Mouse (Mus musculus) kidney, postnatal 10 days (tissue): ENCODE results near the gene Ifitm2.

Experiments used
- DNase-seq: peaks from one replicate; pipeline ENCODE4 v3.0.0; 2021; ENCODE audit warnings: mixed read lengths

Ifitm2 gene

GRCm38 (mm10) chr7:140942341-140942740 lies 13.4 kb downstream of the Ifitm2 start:
- peak; percentile 40 for DNase-seq

DNA sequence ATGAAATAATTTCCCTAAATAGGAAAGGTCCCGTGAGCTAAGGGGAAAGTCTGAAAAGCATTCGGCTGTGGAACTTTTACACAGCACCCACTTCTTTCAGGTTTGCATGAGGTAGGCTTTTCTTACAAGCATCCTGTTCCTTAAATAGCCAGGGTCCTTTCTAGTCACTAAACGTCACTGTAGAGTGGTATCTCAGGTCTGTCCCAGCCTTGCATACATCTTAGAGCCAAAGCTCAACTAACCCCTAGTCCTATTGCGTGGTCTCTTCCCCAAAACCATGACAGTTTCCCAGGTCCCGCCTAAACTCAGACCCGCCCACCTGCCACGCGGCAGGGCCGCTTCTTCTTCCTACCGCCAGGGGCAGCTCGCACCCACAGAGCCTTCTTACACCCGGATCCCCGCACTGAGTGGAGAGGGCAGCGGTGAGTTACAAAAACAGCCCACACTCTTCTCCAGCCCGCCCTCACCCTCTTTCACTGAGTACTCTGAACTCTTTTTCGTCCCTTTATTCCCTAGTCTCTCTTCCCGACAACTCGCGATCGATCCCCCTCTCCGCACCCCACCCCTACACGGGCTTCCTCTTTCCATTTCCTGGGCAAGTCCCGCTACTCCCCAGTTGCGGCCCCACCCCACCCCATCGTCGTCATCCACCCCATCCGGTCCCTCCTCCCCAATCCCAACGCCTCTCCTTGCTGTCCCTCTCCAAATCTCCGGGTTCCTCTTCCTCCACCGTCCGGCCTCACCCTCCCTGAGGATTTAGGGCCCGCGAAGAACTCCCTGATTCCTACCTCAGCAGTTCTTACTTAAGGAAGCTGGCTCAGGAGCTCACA lies 14.3 kb downstream of the Ifitm2 start, which contains the start of gene Pgghg:
Pgghg (plus strand) TSS at position 170 of the 830 bp plus-strand sequence.
- peak; percentile 93 for DNase-seq

GRCm38 (mm10) chr7:140939669-140940171 lies 16.1 kb downstream of the Ifitm2 start:
- DNase-seq: peak; percentile 58

DNA sequence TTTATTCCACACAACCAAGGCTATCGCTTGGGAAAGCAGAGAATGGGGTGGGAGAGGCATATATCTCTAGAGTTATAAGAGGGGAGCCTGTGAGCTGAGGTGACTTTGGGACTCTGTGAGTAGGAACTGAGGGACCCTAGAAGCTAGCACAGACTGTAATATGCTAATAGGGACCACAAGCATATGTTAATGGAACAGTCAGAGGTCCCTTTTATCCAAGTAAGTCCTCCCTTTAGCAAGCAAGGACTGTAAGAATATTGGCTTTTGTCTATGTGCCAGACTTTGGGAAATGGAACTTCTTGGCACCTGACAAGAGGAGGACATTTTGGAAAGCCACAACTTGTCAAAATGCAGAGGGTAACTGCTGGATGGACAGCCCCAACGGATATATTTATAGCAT lies 16.9 kb downstream of the Ifitm2 start:
- DNase-seq: no peak

DNA sequence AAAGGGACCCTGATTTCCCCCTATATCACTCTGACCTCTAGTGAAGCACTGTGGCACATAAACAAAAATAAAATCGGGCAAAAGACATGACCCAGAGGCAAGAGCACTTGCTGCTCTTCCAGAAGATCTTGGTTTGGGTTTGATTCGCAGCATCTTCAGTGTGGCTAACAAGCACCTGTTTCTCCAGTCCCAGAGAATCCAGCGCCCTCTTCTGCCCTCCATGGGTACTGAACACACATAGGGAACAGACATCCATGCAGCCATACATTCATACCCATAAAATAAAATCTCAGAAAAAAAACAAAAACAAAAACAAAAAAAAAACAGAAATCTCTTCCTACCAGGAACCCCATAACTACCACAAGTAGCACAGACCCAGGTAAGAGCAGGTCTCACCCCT lies 17.4 kb downstream of the Ifitm2 start:
- peak; percentile 23 for DNase-seq

GRCm38 (mm10) chr7:140927181-140927580 lies 28.6 kb downstream of the Ifitm2 start:
- no peak for DNase-seq

GRCm38 (mm10) chr7:140923070-140923775 lies 32.6 kb downstream of the Ifitm2 start:
- no peak for DNase-seq

- peak; percentile 87 for DNase-seq
Measured at GRCm38 (mm10) chr7:140922398-140923069, 33.3 kb downstream of the Ifitm2 start.

- no peak for DNase-seq
Measured at GRCm38 (mm10) chr7:140921225-140921975, 34.4 kb downstream of the Ifitm2 start.

- DNase-seq: no peak
Measured at GRCm38 (mm10) chr7:140920418-140921029, 35.3 kb downstream of the Ifitm2 start, which contains the start of gene Nlrp6. TSS of gene Nlrp6 (plus strand) at chr7:140920902.

DNA sequence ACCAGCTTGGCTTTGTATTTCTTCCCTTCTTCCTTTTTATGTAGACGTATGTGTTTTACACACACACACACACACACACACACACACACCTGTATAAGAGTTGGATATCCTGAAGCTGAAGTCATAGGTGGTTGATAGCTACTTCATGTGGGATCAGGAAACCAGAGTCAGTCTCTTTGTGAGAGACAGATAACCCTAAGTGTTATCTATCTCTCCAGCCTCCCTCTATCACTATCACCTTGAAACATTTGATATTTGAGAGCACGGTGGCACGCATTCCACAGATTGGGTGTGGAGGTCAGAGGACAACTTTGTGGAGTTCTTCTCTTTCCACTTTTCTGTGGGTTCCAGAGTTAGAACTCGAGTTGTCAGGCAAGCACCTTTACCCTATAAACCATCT lies 35.9 kb downstream of the Ifitm2 start:
- DNase-seq: no peak

DNA sequence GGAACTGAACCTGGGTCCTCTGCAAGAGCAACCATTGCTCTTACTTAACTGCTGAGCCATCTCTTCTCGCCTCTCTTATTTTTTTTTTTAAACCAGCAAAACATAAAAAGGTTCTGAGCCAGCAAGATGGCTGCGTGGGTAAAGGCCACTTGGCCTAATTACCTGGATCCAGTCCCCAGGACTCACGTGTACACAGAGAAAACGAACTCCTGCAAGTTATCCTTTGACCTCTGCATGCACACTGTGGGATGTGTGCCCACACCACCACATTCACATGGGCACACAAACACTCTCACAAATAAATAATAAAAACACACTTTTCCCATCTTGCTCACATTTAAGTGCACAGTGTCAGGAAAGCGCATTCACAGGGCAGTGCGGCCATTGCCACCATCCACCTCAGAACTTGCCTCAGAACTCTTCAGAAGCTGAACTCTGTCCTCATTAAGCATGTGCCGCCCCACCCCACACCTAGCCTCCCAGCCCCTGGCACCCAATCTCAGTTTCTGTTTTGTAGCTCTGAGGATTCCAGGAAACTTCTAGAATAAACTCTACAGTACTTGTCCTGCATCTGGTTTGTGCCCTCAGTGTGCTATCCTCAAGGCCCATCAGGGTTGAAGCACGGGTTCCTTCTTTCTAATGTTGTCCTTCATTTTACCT lies 41.6 kb downstream of the Ifitm2 start:
- DNase-seq: no peak

- no peak for DNase-seq
Measured at GRCm38 (mm10) chr7:140912846-140913482, 42.8 kb downstream of the Ifitm2 start.

- no peak for DNase-seq
Measured at GRCm38 (mm10) chr7:140912293-140912692, 43.5 kb downstream of the Ifitm2 start.

DNA sequence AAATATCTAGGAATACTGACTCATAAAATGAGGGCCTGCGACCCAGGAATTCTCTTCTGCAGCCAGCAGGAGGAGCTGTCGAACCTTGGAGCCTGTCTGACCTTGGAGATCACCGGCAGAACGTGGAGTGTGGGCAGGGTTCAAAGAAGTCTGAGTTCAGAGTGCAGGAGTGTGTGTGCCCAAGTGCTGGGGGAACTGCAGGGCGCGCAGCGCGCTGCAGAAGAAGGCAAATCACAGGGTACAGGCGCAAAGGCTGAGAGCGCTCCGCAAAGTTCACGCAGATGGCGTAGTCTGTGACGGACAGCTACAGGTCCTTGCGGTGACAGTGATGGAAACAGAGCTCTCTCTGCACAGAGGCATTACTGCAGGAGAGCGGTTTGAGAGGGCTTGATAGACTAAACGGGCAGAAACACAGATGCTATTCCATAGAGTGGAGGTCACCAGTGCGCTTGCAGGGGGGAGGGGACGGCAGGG lies 47.1 kb downstream of the Ifitm2 start:
- DNase-seq: peak; percentile 91

DNA sequence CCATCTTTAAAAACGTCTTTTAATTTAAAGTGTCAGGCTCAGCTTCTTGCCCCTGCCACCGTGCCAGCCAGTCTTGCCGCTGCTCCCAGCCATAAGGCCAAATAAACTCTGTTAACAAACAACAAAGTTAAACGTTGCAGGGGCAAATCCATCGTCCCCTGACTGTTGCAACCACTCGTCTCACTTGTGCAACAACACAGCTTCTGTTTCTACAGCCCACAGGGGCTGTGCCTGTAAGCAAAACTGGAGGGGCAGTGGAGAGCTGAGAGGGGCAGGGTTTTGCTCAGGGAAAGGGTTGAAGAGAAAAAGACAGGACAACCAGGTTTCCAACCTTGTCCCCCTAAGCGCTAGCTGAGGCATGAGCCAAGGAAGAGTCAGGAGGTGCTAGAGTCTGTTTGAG lies 47.6 kb downstream of the Ifitm2 start:
- DNase-seq: no peak

- DNase-seq: no peak
Measured at GRCm38 (mm10) chr7:140907697-140908096, 48.1 kb downstream of the Ifitm2 start.

DNA sequence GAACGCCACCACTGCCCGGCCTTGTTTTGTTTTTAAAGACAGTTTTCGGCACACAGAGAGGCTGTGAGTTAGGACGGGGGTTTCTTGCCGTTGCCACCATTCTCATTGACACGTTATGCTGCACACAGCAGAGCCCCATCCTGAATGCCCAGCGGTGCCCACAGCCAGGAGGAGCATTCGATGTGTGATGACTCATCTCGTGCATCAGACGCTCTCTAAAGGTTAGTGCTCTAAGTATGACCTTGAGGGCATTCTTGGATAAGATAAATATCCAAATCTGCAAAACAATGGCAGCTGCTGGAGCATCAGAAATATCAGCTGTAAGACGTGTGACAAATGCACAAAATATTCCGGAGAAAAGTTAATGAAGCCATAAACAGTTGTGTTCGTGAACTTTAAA lies 48.7 kb downstream of the Ifitm2 start:
- DNase-seq: no peak

DNA sequence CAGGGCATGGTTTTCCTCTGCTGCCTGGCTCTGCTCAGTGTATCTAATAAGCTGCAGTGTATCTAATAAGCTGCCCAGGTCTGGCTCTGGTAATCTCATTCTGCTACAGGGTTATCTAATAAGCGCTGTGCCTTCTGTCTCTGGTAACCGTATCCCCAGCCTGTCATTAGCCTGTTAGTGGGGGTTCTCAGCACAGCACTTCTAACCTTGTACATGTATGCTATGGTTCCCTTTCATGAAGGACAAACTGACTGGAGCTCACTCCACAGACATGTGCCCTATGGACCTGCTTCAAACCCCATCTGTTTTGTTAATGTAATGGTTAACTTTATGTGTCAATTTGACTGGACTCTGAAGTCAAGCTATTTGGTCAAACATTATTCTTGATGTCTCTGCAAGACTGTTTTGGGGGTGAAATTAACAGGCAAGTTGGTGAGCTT lies 50.1 kb downstream of the Ifitm2 start:
- DNase-seq: no peak
